Mouse (Mus musculus): ENCODE results near the gene Usp30. TPM values are rescaled to one million over a fixed set of nuclear protein-coding genes. Genes with fewer than 3 reads are reported as not detected.

Usp30 gene
- total and polyA plus RNA-seq, 3 experiments: 12.8 to 21.1 TPM; not detected in 1

DNA sequence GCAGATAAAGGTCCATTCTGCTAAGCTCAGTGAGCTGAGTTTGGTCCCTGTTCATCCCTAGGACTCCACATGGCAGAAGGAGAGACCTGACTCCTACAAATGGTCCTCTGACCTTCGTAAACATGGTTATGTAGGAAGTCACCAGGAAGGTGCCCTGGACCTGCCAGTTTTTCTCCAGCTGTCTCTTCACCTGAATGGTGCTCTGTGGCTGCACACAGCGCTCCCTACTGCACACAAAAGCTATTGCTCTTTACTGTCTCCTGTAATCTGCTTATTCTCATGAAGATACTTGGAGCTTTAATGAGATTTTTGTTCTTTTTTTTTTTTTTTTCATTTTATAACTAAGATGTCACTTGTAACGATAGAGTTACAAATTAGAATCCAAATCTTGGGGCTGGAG is 18.7 kb upstream of the Usp30 start:
- no peaks in the 10 kb centered on the region for H3K4me1 ChIP-seq (ENCODE audit: control insufficient read depth in 1 of 2, insufficient read depth in 2 of 2, low read length in 2 of 2)
- DNase-seq (ENCODE audit: low read depth, low spot score): no peak
- H3K79me2 ChIP-seq (ENCODE audit: control insufficient read depth, insufficient read depth, low read length, poor library complexity): no peaks in the 10 kb centered on the region
- H3K27me3 ChIP-seq (ENCODE audit: control insufficient read depth in 1 of 2, insufficient read depth in 2 of 2, low read length in 2 of 2): no peaks in the 10 kb centered on the region
- TF ChIP-seq ZKSCAN1 (IDR thresholded peaks at IDR 0.05; ENCODE audit: low read depth, low read length): no peak
- TF ChIP-seq POLR2AphosphoS5 (IDR thresholded peaks at IDR 0.05; ENCODE audit: borderline replicate concordance, low read depth, low read length): no peak
- TF ChIP-seq KAT2A (conservative IDR thresholded peaks at IDR 0.05; ENCODE audit: low read depth, low read length): no peak
- TF ChIP-seq NRF1 (IDR thresholded peaks at IDR 0.05; ENCODE audit: insufficient read depth, low read depth, low read length, poor library complexity, severe bottlenecking): no peak
- TF ChIP-seq MAZ (IDR thresholded peaks at IDR 0.05; ENCODE audit: low read depth, low read length): no peak
- TF ChIP-seq GATA1 (IDR thresholded peaks at IDR 0.05; ENCODE audit: low read depth, low read length): no peak
- TF ChIP-seq ZMIZ1 (IDR thresholded peaks at IDR 0.05; ENCODE audit: low read depth, low read length): no peak
- no peak for TF ChIP-seq MEF2A (IDR thresholded peaks at IDR 0.05; ENCODE audit: extremely low read depth, insufficient replicate concordance, low read depth, low read length, poor library complexity, severe bottlenecking)
- no peak for TF ChIP-seq ELF1 (IDR thresholded peaks at IDR 0.05; ENCODE audit: low read depth, low read length)
- no peak for TF ChIP-seq GABPA (IDR thresholded peaks at IDR 0.05; ENCODE audit: low read depth, low read length)
- no peak for TF ChIP-seq USF2 (IDR thresholded peaks at IDR 0.05; ENCODE audit: borderline replicate concordance in 1 of 2, insufficient read depth in 1 of 2, low read depth in 1 of 2, low read length in 2 of 2)
- TF ChIP-seq TAL1 (IDR thresholded peaks at IDR 0.05; ENCODE audit: low read length): no peak
- no peak for TF ChIP-seq UBTF (IDR thresholded peaks at IDR 0.05; ENCODE audit: borderline replicate concordance, insufficient read depth, low read depth, low read length)
- TF ChIP-seq CHD2 (IDR thresholded peaks at IDR 0.05; ENCODE audit: low read length): no peak
- TF ChIP-seq MYC (IDR thresholded peaks at IDR 0.05; ENCODE audit: low read depth, low read length): no peak
- TF ChIP-seq MAFK (IDR thresholded peaks at IDR 0.05; ENCODE audit: borderline replicate concordance, low read depth, low read length): no peak
- TF ChIP-seq MYB (IDR thresholded peaks at IDR 0.05; ENCODE audit: low read depth, low read length): no peak
- H3K9me3 ChIP-seq (replicated peaks; ENCODE audit: insufficient read depth, low read length): no peaks in the 10 kb centered on the region
- no peak overlapping the region for H3K9ac ChIP-seq (ENCODE audit: control insufficient read depth, low read depth, low read length, poor library complexity, severe bottlenecking)
- H3K4me3 ChIP-seq (ENCODE audit: control insufficient read depth in 1 of 2, insufficient read depth in 1 of 2, low read depth in 2 of 2, low read length in 2 of 2): no peak overlapping the region
- H3K36me3 ChIP-seq (ENCODE audit: control insufficient read depth in 1 of 2, insufficient read depth in 2 of 2, low read length in 2 of 2): no peaks in the 10 kb centered on the region
- no peak overlapping the region for H3K27ac ChIP-seq (ENCODE audit: control insufficient read depth, low read depth, low read length)

GRCm38 (mm10) chr5:114047182-114047581 is 18.1 kb upstream of the Usp30 start:
- H3K27ac ChIP-seq (ENCODE audit: control insufficient read depth, low read depth, low read length): no peak overlapping the region
- peak; percentile 44 for DNase-seq (ENCODE audit: low read depth, low spot score)
- H3K27me3 ChIP-seq (ENCODE audit: control insufficient read depth in 1 of 2, insufficient read depth in 2 of 2, low read length in 2 of 2): no peaks in the 10 kb centered on the region
- H3K4me1 ChIP-seq (ENCODE audit: control insufficient read depth in 1 of 2, insufficient read depth in 2 of 2, low read length in 2 of 2): no peaks in the 10 kb centered on the region
- H3K9me3 ChIP-seq (replicated peaks; ENCODE audit: insufficient read depth, low read length): no peaks in the 10 kb centered on the region
- no peak overlapping the region for H3K4me3 ChIP-seq (ENCODE audit: control insufficient read depth in 1 of 2, insufficient read depth in 1 of 2, low read depth in 2 of 2, low read length in 2 of 2)
- H3K9ac ChIP-seq (ENCODE audit: control insufficient read depth, low read depth, low read length, poor library complexity, severe bottlenecking): no peak overlapping the region
- no peaks in the 10 kb centered on the region for H3K79me2 ChIP-seq (ENCODE audit: control insufficient read depth, insufficient read depth, low read length, poor library complexity)
- peaks cover 0 to under 1% of the 10 kb centered on the region in 2 experiments; a peak in 1 of 4 replicates for H3K36me3 ChIP-seq (ENCODE audit: control insufficient read depth in 1 of 2, insufficient read depth in 2 of 2, low read length in 2 of 2)
- TF ChIP-seq UBTF (IDR thresholded peaks at IDR 0.05; ENCODE audit: borderline replicate concordance, insufficient read depth, low read depth, low read length) (no peak), MYB (IDR thresholded peaks at IDR 0.05; ENCODE audit: low read depth, low read length) (no peak), ZNF384 (IDR thresholded peaks at IDR 0.05; ENCODE audit: low read depth, low read length) (no peak), SMC3 (IDR thresholded peaks at IDR 0.05; ENCODE audit: low read depth, low read length) (peak; percentile 58), MEF2A (IDR thresholded peaks at IDR 0.05; ENCODE audit: extremely low read depth, insufficient replicate concordance, low read depth, low read length, poor library complexity, severe bottlenecking) (no peak), E2F4 (IDR thresholded peaks at IDR 0.05; ENCODE audit: borderline replicate concordance, low read depth, low read length) (no peak), MAX (IDR thresholded peaks at IDR 0.05; ENCODE audit: low read length) (no peak), KAT2A (conservative IDR thresholded peaks at IDR 0.05; ENCODE audit: low read depth, low read length) (no peak), ZKSCAN1 (IDR thresholded peaks at IDR 0.05; ENCODE audit: low read depth, low read length) (no peak), POLR2A (IDR thresholded peaks at IDR 0.05; ENCODE audit: control insufficient read depth in 1 of 2, insufficient read depth in 1 of 2, low read depth in 1 of 2, low read length in 2 of 2, poor library complexity in 1 of 2) (no peak), RCOR1 (IDR thresholded peaks at IDR 0.05; ENCODE audit: low read depth, low read length) (no peak), RAD21 (IDR thresholded peaks at IDR 0.05; ENCODE audit: low read depth, low read length) (peak; percentile 81), BHLHE40 (IDR thresholded peaks at IDR 0.05; ENCODE audit: borderline replicate concordance, low read depth, low read length) (no peak), GATA1 (IDR thresholded peaks at IDR 0.05; ENCODE audit: low read depth, low read length) (no peak), MAFK (IDR thresholded peaks at IDR 0.05; ENCODE audit: borderline replicate concordance, low read depth, low read length) (no peak), CHD1 (IDR thresholded peaks at IDR 0.05; ENCODE audit: low read depth, low read length) (no peak), CHD2 (IDR thresholded peaks at IDR 0.05; ENCODE audit: low read length) (no peak), NRF1 (IDR thresholded peaks at IDR 0.05; ENCODE audit: insufficient read depth, low read depth, low read length, poor library complexity, severe bottlenecking) (no peak), USF1 (IDR thresholded peaks at IDR 0.05; ENCODE audit: low read depth, low read length) (no peak), MXI1 (IDR thresholded peaks at IDR 0.05; ENCODE audit: low read depth, low read length) (no peak), HCFC1 (IDR thresholded peaks at IDR 0.05; ENCODE audit: low read depth, low read length) (no peak), USF2 (IDR thresholded peaks at IDR 0.05; ENCODE audit: borderline replicate concordance in 1 of 2, insufficient read depth in 1 of 2, low read depth in 1 of 2, low read length in 2 of 2) (no peak)

Data from MEL (cell line).